Mouse (Mus musculus): ENCODE results near the gene Olfr781. TPM values are rescaled to one million over a fixed set of nuclear protein-coding genes. Genes with fewer than 3 reads are reported as not detected.

Olfr781 gene
- not detected in 2 replicates for polyA plus RNA-seq (2012)

DNA sequence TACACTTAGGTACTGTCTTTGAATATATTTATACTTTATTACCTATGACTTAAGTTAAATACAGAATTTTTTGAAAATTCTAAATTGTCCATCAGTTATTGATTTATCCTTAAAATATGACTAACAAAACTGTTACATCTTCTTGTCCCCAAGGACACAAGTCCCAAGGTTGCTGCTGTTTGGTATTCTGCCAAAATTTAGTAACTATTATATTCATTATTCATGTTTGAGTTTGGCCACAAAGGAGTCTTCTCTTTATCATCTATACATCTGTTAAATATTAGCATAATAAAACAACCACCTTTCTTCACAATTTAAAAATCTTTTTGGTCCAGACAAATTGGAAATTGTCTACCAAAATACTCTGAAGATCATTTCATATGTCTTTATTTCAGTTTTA is at the start of gene Olfr781:
Gene Olfr781, plus strand, starts transcription at position 301 of the 400 bp plus-strand sequence.

GRCm38 (mm10) chr10:129317817-129318216 is 10.8 kb upstream of the Olfr781 start, which contains the start of gene Olfr780:
Olfr780 (plus strand) TSS chr10:129318117.

GRCm38 (mm10) chr10:129348550-129348949 is 19.9 kb downstream of the Olfr781 start, which contains the start of gene Olfr782:
Olfr782 (plus strand) TSS chr10:129348850.

Other genes with a start within 250 kb of the Olfr781 start
- gene Olfr767, start 245.9 kb upstream of the Olfr781 start, polyA plus RNA-seq (2012): not detected in 2 replicates
- gene Olfr768, start 229.5 kb upstream of the Olfr781 start, polyA plus RNA-seq (2012): 0.02 TPM in 1 of 2 replicates, not detected in the other
- not detected in 2 replicates for gene Olfr769, start 211.0 kb upstream of the Olfr781 start, polyA plus RNA-seq (2012)
- not detected in 2 replicates for gene Olfr770, start 189.9 kb upstream of the Olfr781 start, polyA plus RNA-seq (2012)
- not detected in 2 replicates for gene Olfr771, start 164.1 kb upstream of the Olfr781 start, polyA plus RNA-seq (2012)
- gene Olfr772, start 150.9 kb upstream of the Olfr781 start, polyA plus RNA-seq (2012): not detected in 2 replicates
- not detected in 2 replicates for gene Olfr773, start 141.4 kb upstream of the Olfr781 start, polyA plus RNA-seq (2012)
- not detected in 2 replicates for gene Olfr774, start 92.7 kb upstream of the Olfr781 start, polyA plus RNA-seq (2012)
- gene Olfr775, start 80.4 kb upstream of the Olfr781 start, polyA plus RNA-seq (2012): not detected in 2 replicates
- gene Olfr776, start 69.7 kb upstream of the Olfr781 start, polyA plus RNA-seq (2012): not detected in 2 replicates
- not detected in 2 replicates for gene Olfr777, start 57.4 kb upstream of the Olfr781 start, polyA plus RNA-seq (2012)
- not detected in 2 replicates for gene Olfr780, start 10.7 kb upstream of the Olfr781 start, polyA plus RNA-seq (2012)
- gene Olfr782, start 20.0 kb downstream of the Olfr781 start, polyA plus RNA-seq (2012): 0.04 TPM in 1 of 2 replicates, not detected in the other
- not detected in 2 replicates for gene Olfr784, start 55.2 kb downstream of the Olfr781 start, polyA plus RNA-seq (2012)
- not detected in 2 replicates for gene Olfr785, start 76.6 kb downstream of the Olfr781 start, polyA plus RNA-seq (2012)
- gene Olfr786, start 98.5 kb downstream of the Olfr781 start, polyA plus RNA-seq (2012): not detected in 2 replicates
- not detected in 2 replicates for gene Olfr787, start 133.0 kb downstream of the Olfr781 start, polyA plus RNA-seq (2012)
- not detected in 2 replicates for gene Olfr788, start 142.1 kb downstream of the Olfr781 start, polyA plus RNA-seq (2012)
- not detected in 2 replicates for gene Olfr789, start 155.9 kb downstream of the Olfr781 start, polyA plus RNA-seq (2012)
- gene Olfr790, start 169.6 kb downstream of the Olfr781 start, polyA plus RNA-seq (2012): not detected in 2 replicates
- gene Olfr791, start 192.9 kb downstream of the Olfr781 start, polyA plus RNA-seq (2012): not detected in 2 replicates
- gene Olfr792, start 210.3 kb downstream of the Olfr781 start, polyA plus RNA-seq (2012): not detected in 2 replicates
- not detected in 2 replicates for gene Olfr794, start 238.8 kb downstream of the Olfr781 start, polyA plus RNA-seq (2012)